27 mouse cellular contexts compared by ENCODE assay signal in the genomic region with DNA sequence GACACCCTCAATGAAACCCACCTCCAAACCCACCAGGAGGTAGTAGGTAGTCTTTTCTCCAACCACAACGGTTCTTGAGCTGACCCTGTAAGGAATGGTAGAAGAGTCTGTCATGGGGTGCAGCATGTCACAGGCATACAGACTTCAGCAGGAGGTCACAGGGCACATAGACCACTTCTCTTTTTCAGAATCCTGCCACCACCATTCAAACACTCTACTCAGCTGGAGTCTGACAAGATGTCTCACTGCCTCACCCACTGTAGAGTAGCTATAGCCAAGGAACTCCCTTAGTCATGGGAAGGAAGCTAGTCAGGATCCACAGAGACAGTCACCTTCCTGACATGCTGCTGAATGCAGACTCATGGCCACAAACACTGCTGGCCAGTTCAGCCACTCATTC. TPM values are rescaled to one million over a fixed set of nuclear protein-coding genes. Genes with fewer than 3 reads are reported as not detected.
A peak's percentile ranks its signal among the peaks of the same experiment; 100 is the strongest.
DNase-seq lines count a peak whose midpoint lies in the region; ATAC-seq and TF ChIP-seq lines count a peak whose summit lies in the region.
"Had no signal": no experiment of that assay in that cellular context is flagged by ENCODE, and none has a peak within 500 bp of the region (broad histone marks: within the 10 kb centered on the region; RNA-seq: fewer than 3 reads in every experiment).

No protein-coding gene starts in this region.

- H3K36me3 ChIP-seq in hindbrain, embryonic 15.5 days, result 0 out of 2 replicates have a peak, but pooled peaks cover 5% of the 10 kb centered on the region
- peaks cover 28% of the 10 kb centered on the region for H3K36me3 ChIP-seq in hindbrain, embryonic 10.5 days
- no peaks in the 10 kb centered on the region for H3K36me3 ChIP-seq in macrophage (ENCODE audit: inconsistent target)
- no peaks in the 10 kb centered on the region; the same call in 1 of the 2 replicates for H3K36me3 ChIP-seq in intestine, postnatal 0 days (ENCODE audit: control insufficient read depth, insufficient read depth)
- H3K36me3 ChIP-seq: forebrain, embryonic 15.5 days; limb, embryonic 15.5 days; midbrain, embryonic 12.5 days; neural tube, embryonic 12.5 days; stomach, embryonic 15.5 days had no signal

- no peak for DNase-seq in hindbrain, embryonic 10.5 days (ENCODE audit: low spot score)
- no peak for DNase-seq in spleen, postnatal 4 days (ENCODE audit: low spot score in 2 of 2)
- no peak for DNase-seq in cerebellum, adult 18-20 months
- DNase-seq: adrenal gland, adult 2 months; cerebellum, adult 11-12 months; cerebellum, postnatal 25 days; gastrocnemius, postnatal 14 days; heart, adult 18-20 months; kidney, adult 8-10 months; kidney, postnatal 10 days; left cerebral cortex, postnatal 4 days; lung, postnatal 4 days; retina, postnatal 1 day; thymus, adult 18-20 months; thymus, postnatal 36 days had no signal

- H3K9ac ChIP-seq in hindbrain, embryonic 15.5 days, result no peak overlapping the region
- no peak overlapping the region for H3K9ac ChIP-seq in intestine, postnatal 0 days (ENCODE audit: low read depth, low read length)
- H3K9ac ChIP-seq: forebrain, embryonic 15.5 days; hindbrain, embryonic 14.5 days; limb, embryonic 15.5 days; midbrain, embryonic 12.5 days; neural tube, embryonic 12.5 days; stomach, embryonic 15.5 days had no signal

- ATAC-seq in hindbrain, embryonic 15.5 days (ENCODE audit: low FRiP score, low read depth), result peak; percentile 27; the same call in 1 of the 2 replicates
- ATAC-seq in erythroblast, adult 5-6 weeks (replicated peaks; ENCODE audit: low FRiP score, poor library complexity, severe bottlenecking), result 0 out of 2 replicates have a peak, but pooled peaks have one; percentile 48
- no peak for ATAC-seq in intestine, postnatal 0 days
- ATAC-seq: forebrain, embryonic 15.5 days had no signal

- H3K4me1 ChIP-seq in hindbrain, embryonic 15.5 days (replicated peaks), result no peaks in the 10 kb centered on the region
- H3K4me1 ChIP-seq in hindbrain, embryonic 10.5 days (replicated peaks), result 0 out of 2 replicates have a peak, but pooled peaks cover 3% of the 10 kb centered on the region
- no peaks in the 10 kb centered on the region for H3K4me1 ChIP-seq in intestine, postnatal 0 days (replicated peaks; ENCODE audit: control insufficient read depth, insufficient read depth, low read length)
- H3K4me1 ChIP-seq: forebrain, embryonic 15.5 days; limb, embryonic 15.5 days; midbrain, embryonic 12.5 days; neural tube, embryonic 12.5 days; stomach, embryonic 15.5 days had no signal

- H3K9me3 ChIP-seq in hindbrain, embryonic 15.5 days, result no peaks in the 10 kb centered on the region
- no peaks in the 10 kb centered on the region for H3K9me3 ChIP-seq in hindbrain, embryonic 10.5 days
- H3K9me3 ChIP-seq in intestine, postnatal 0 days (ENCODE audit: control insufficient read depth), result no peaks in the 10 kb centered on the region
- H3K9me3 ChIP-seq: forebrain, embryonic 15.5 days; G1E; limb, embryonic 15.5 days; midbrain, embryonic 12.5 days; neural tube, embryonic 12.5 days; stomach, embryonic 15.5 days had no signal

- no peak overlapping the region for H3K4me3 ChIP-seq in hindbrain, embryonic 15.5 days
- no peak overlapping the region for H3K4me3 ChIP-seq in hindbrain, embryonic 10.5 days
- no peak overlapping the region for H3K4me3 ChIP-seq in macrophage (ENCODE audit: inconsistent target)
- no peak overlapping the region for H3K4me3 ChIP-seq in intestine, postnatal 0 days (ENCODE audit: low read depth, low read length)
- H3K4me3 ChIP-seq: forebrain, embryonic 15.5 days; limb, embryonic 15.5 days; midbrain, embryonic 12.5 days; neural tube, embryonic 12.5 days; stomach, embryonic 15.5 days had no signal

- H3K27ac ChIP-seq in hindbrain, embryonic 15.5 days (replicated peaks), result no peak overlapping the region
- no peak overlapping the region for H3K27ac ChIP-seq in hindbrain, embryonic 10.5 days
- H3K27ac ChIP-seq in macrophage, result peak overlapping the region; percentile 17; the same call in 1 of the 2 replicates
- H3K27ac ChIP-seq in intestine, postnatal 0 days (ENCODE audit: low read depth, low read length), result no peak overlapping the region
- H3K27ac ChIP-seq: forebrain, embryonic 15.5 days; hindbrain, embryonic 14.5 days; limb, embryonic 15.5 days; midbrain, embryonic 12.5 days; neural tube, embryonic 12.5 days; stomach, embryonic 15.5 days had no signal

- H3K4me2 ChIP-seq in hindbrain, embryonic 15.5 days, result no peak overlapping the region
- no peak overlapping the region for H3K4me2 ChIP-seq in intestine, postnatal 0 days (replicated peaks; ENCODE audit: low read depth)
- H3K4me2 ChIP-seq: forebrain, embryonic 15.5 days; hindbrain, embryonic 14.5 days; limb, embryonic 15.5 days; midbrain, embryonic 12.5 days; neural tube, embryonic 12.5 days; stomach, embryonic 15.5 days had no signal

- WGBS in hindbrain, embryonic 15.5 days, result 90% methylated on average over 1 of the region's 1 CpGs
- 95% methylated on average over 1 of the region's 1 CpGs for WGBS in hindbrain, embryonic 10.5 days
- WGBS in macrophage (ENCODE audit: missing documents), result 0% methylated on average over 1 of the region's 1 CpGs
- 78% methylated on average over 1 of the region's 1 CpGs for WGBS in intestine, postnatal 0 days

- no peaks in the 10 kb centered on the region for H3K27me3 ChIP-seq in hindbrain, embryonic 15.5 days
- no peaks in the 10 kb centered on the region for H3K27me3 ChIP-seq in hindbrain, embryonic 10.5 days (ENCODE audit: insufficient read depth, poor library complexity, severe bottlenecking)
- H3K27me3 ChIP-seq in intestine, postnatal 0 days (replicated peaks; ENCODE audit: control insufficient read depth, insufficient read depth, low read length), result no peaks in the 10 kb centered on the region
- H3K27me3 ChIP-seq: CH12.LX; forebrain, embryonic 15.5 days; limb, embryonic 15.5 days; midbrain, embryonic 12.5 days; neural tube, embryonic 12.5 days; stomach, embryonic 15.5 days had no signal

- TF ChIP-seq CTCF in intestine, postnatal 0 days (IDR thresholded peaks at IDR 0.05; ENCODE audit: low read depth), result no peak

- peaks cover 88% of the 10 kb centered on the region for H3K79me2 ChIP-seq in macrophage (ENCODE audit: inconsistent target)

RNA-seq across cellular contexts. Expression of a gene that starts 17.4 kb away (rescaled TPM):
- polyA plus RNA-seq in hindbrain, embryonic 15.5 days (2015; fragmentation: Nextera tagmentation; extraction: Ambion mirVana), result 58.1 and 67.3 TPM in 2 replicates
- 55.1 and 59.0 TPM in 2 replicates for polyA plus RNA-seq in hindbrain, embryonic 10.5 days (2016; fragmentation: Nextera tagmentation; extraction: Ambion mirVana)
- total RNA-seq in erythroblast, adult 5-6 weeks (2015; ENCODE audit: low replicate concordance), result 48.7 and 51.7 TPM in 2 replicates
- 62.7 and 68.0 TPM in 2 replicates for total RNA-seq in erythroblast, adult 5-6 weeks (2017; ENCODE audit: low replicate concordance)
- total RNA-seq in macrophage (2018; cell fraction: chromatin; rRNA removed), result 100 to 1,000 TPM in 21 of 26 experiments, 10 to 100 TPM in 5; 74.5 to 230 (median 142) TPM
- total RNA-seq in macrophage (2018; cell fraction: cytosol; rRNA removed), result 10 to 100 TPM in 25 of 26 experiments, 1 to 10 TPM in 1; 9.6 to 37.8 (median 22.6) TPM
- total RNA-seq in macrophage (2018; cell fraction: nucleus; rRNA removed), result 100 to 1,000 TPM in 10 of 26 experiments, 10 to 100 TPM in 16; 40.1 to 168 (median 85.8) TPM
- polyA plus RNA-seq in macrophage (2018), result 17.7 to 25.9 TPM (median 22.3 TPM) in 3 replicates
- 34.9 and 39.7 TPM in 2 replicates for polyA plus RNA-seq in intestine, postnatal 0 days (2015; fragmentation: Nextera tagmentation; extraction: Ambion mirVana)
